Mouse (Mus musculus): ENCODE data around the gene Lrp6. TPM values are rescaled to one million over a fixed set of nuclear protein-coding genes. Genes with fewer than 3 reads are reported as not detected.

The Lrp6 gene
- polyA plus RNA-seq, 1 experiment: 37.0 TPM

GRCm38 (mm10) chr6:134539459-134539858 lies 27.3 kb downstream of the Lrp6 start:
- TF ChIP-seq CTCF (IDR thresholded peaks at IDR 0.05; ENCODE audit: low read depth, low read length) (no peak), POLR2A (IDR thresholded peaks at IDR 0.05; ENCODE audit: borderline replicate concordance, low read depth, low read length) (no peak)
- Histone ChIP-seq H3K4me3 (ENCODE audit: insufficient read depth, low read length) (no peak overlapping the region), H3K27ac (ENCODE audit: insufficient read depth, low read depth, low read length) (peak overlapping the region; percentile 83), H3K4me1 (ENCODE audit: control insufficient read depth, insufficient read depth, low read length) (peaks cover 37% of the 10 kb centered on the region)

GRCm38 (mm10) chr6:134538805-134539204 lies 28.0 kb downstream of the Lrp6 start:
- TF ChIP-seq POLR2A (IDR thresholded peaks at IDR 0.05; ENCODE audit: borderline replicate concordance, low read depth, low read length): no peak
- TF ChIP-seq CTCF (IDR thresholded peaks at IDR 0.05; ENCODE audit: low read depth, low read length): no peak
- no peak overlapping the region for H3K4me3 ChIP-seq (ENCODE audit: insufficient read depth, low read length)
- peaks cover 32% of the 10 kb centered on the region for H3K4me1 ChIP-seq (ENCODE audit: control insufficient read depth, insufficient read depth, low read length)
- H3K27ac ChIP-seq (ENCODE audit: insufficient read depth, low read depth, low read length): peak overlapping the region; percentile 83

- peaks cover 26% of the 10 kb centered on the region for H3K4me1 ChIP-seq (ENCODE audit: control insufficient read depth, insufficient read depth, low read length)
- no peak for TF ChIP-seq CTCF (IDR thresholded peaks at IDR 0.05; ENCODE audit: low read depth, low read length)
- no peak for TF ChIP-seq POLR2A (IDR thresholded peaks at IDR 0.05; ENCODE audit: borderline replicate concordance, low read depth, low read length)
Measured at GRCm38 (mm10) chr6:134537461-134538117, 29.2 kb downstream of the Lrp6 start.

GRCm38 (mm10) chr6:134535169-134535568 lies 31.6 kb downstream of the Lrp6 start:
- Histone ChIP-seq H3K27ac (ENCODE audit: insufficient read depth, low read depth, low read length) (no peak overlapping the region), H3K4me1 (ENCODE audit: control insufficient read depth, insufficient read depth, low read length) (peaks cover 34% of the 10 kb centered on the region), H3K4me3 (ENCODE audit: insufficient read depth, low read length) (no peak overlapping the region)
- TF ChIP-seq POLR2A (IDR thresholded peaks at IDR 0.05; ENCODE audit: borderline replicate concordance, low read depth, low read length): no peak
- no peak for TF ChIP-seq CTCF (IDR thresholded peaks at IDR 0.05; ENCODE audit: low read depth, low read length)

More at GRCm38 (mm10) chr6:134537461-134538117, 29.2 kb downstream of the Lrp6 start:
- no peak overlapping the region for H3K27ac ChIP-seq (ENCODE audit: insufficient read depth, low read depth, low read length)
- H3K4me3 ChIP-seq (ENCODE audit: insufficient read depth, low read length): no peak overlapping the region

- no peak overlapping the region for H3K4me3 ChIP-seq (ENCODE audit: insufficient read depth, low read length)
- H3K27ac ChIP-seq (ENCODE audit: insufficient read depth, low read depth, low read length): no peak overlapping the region
- TF ChIP-seq POLR2A (IDR thresholded peaks at IDR 0.05; ENCODE audit: borderline replicate concordance, low read depth, low read length) (no peak), CTCF (IDR thresholded peaks at IDR 0.05; ENCODE audit: low read depth, low read length) (no peak)
- peaks cover 32% of the 10 kb centered on the region for H3K4me1 ChIP-seq (ENCODE audit: control insufficient read depth, insufficient read depth, low read length)
Measured at GRCm38 (mm10) chr6:134533021-134533420, 33.7 kb downstream of the Lrp6 start.

GRCm38 (mm10) chr6:134531950-134532349 lies 34.8 kb downstream of the Lrp6 start:
- H3K4me1 ChIP-seq (ENCODE audit: control insufficient read depth, insufficient read depth, low read length): peaks cover 38% of the 10 kb centered on the region
- H3K4me3 ChIP-seq (ENCODE audit: insufficient read depth, low read length): no peak overlapping the region
- no peak for TF ChIP-seq POLR2A (IDR thresholded peaks at IDR 0.05; ENCODE audit: borderline replicate concordance, low read depth, low read length)
- TF ChIP-seq CTCF (IDR thresholded peaks at IDR 0.05; ENCODE audit: low read depth, low read length): no peak
- peak overlapping the region; percentile 86 for H3K27ac ChIP-seq (ENCODE audit: insufficient read depth, low read depth, low read length)

GRCm38 (mm10) chr6:134529340-134529739 lies 37.4 kb downstream of the Lrp6 start:
- Histone ChIP-seq H3K27ac (ENCODE audit: insufficient read depth, low read depth, low read length) (no peak overlapping the region), H3K4me1 (ENCODE audit: control insufficient read depth, insufficient read depth, low read length) (peaks cover 33% of the 10 kb centered on the region), H3K4me3 (ENCODE audit: insufficient read depth, low read length) (no peak overlapping the region)
- no peak for TF ChIP-seq POLR2A (IDR thresholded peaks at IDR 0.05; ENCODE audit: borderline replicate concordance, low read depth, low read length)
- no peak for TF ChIP-seq CTCF (IDR thresholded peaks at IDR 0.05; ENCODE audit: low read depth, low read length)

- no peak overlapping the region for H3K4me3 ChIP-seq (ENCODE audit: insufficient read depth, low read length)
- H3K4me1 ChIP-seq (ENCODE audit: control insufficient read depth, insufficient read depth, low read length): peaks cover 33% of the 10 kb centered on the region
- TF ChIP-seq POLR2A (IDR thresholded peaks at IDR 0.05; ENCODE audit: borderline replicate concordance, low read depth, low read length) (no peak), CTCF (IDR thresholded peaks at IDR 0.05; ENCODE audit: low read depth, low read length) (no peak)
- no peak overlapping the region for H3K27ac ChIP-seq (ENCODE audit: insufficient read depth, low read depth, low read length)
Measured at GRCm38 (mm10) chr6:134528396-134528795, 38.4 kb downstream of the Lrp6 start.

GRCm38 (mm10) chr6:134527596-134528128 lies 39.1 kb downstream of the Lrp6 start:
- Histone ChIP-seq H3K27ac (ENCODE audit: insufficient read depth, low read depth, low read length) (no peak overlapping the region), H3K4me1 (ENCODE audit: control insufficient read depth, insufficient read depth, low read length) (peaks cover 30% of the 10 kb centered on the region), H3K4me3 (ENCODE audit: insufficient read depth, low read length) (no peak overlapping the region)
- no peak for TF ChIP-seq POLR2A (IDR thresholded peaks at IDR 0.05; ENCODE audit: borderline replicate concordance, low read depth, low read length)
- no peak for TF ChIP-seq CTCF (IDR thresholded peaks at IDR 0.05; ENCODE audit: low read depth, low read length)

- TF ChIP-seq CTCF (IDR thresholded peaks at IDR 0.05; ENCODE audit: low read depth, low read length) (no peak), POLR2A (IDR thresholded peaks at IDR 0.05; ENCODE audit: borderline replicate concordance, low read depth, low read length) (no peak)
Measured at GRCm38 (mm10) chr6:134526821-134527595, 39.8 kb downstream of the Lrp6 start.

More at GRCm38 (mm10) chr6:134526821-134527595, 39.8 kb downstream of the Lrp6 start:
- H3K27ac ChIP-seq (ENCODE audit: insufficient read depth, low read depth, low read length): no peak overlapping the region
- peaks cover 26% of the 10 kb centered on the region for H3K4me1 ChIP-seq (ENCODE audit: control insufficient read depth, insufficient read depth, low read length)
- H3K4me3 ChIP-seq (ENCODE audit: insufficient read depth, low read length): no peak overlapping the region

Data from bone marrow macrophage, adult 2 months (primary cell).